Mouse (Mus musculus) lung, adult 18-20 months (tissue): ENCODE data around the gene Hmga1b.
"Not testable (repeated sequence)": the region's sequence is repeated elsewhere in the genome, so short reads cannot be mapped to it uniquely, and the experiment has no call there.

Source experiments
- DNase-seq, 2 experiments: peaks; one replicate each; pipeline ENCODE4 v3.0.0; 2022; ENCODE audit warnings: mixed read lengths in 2 of 2

Gene Hmga1b

GRCm38 (mm10) chr11:120731858-120732680 lies 30.5 kb upstream of the Hmga1b start, which contains the start of gene Cbr2:
Cbr2 (minus strand) TSS chr11:120732114.
- DNase-seq, result peak; percentile 77 to 86

GRCm38 (mm10) chr11:120733521-120733920 lies 29.1 kb upstream of the Hmga1b start:
- DNase-seq, result peak; percentile 87 to 90

- peak in 1 of 2 experiments; percentile 7 for DNase-seq
These were observed 26.2 kb upstream of the Hmga1b start for GRCm38 (mm10) chr11:120736424-120736823.

- DNase-seq, result no peak
These were observed 21.6 kb upstream of the Hmga1b start for GRCm38 (mm10) chr11:120740981-120741380.

GRCm38 (mm10) chr11:120744121-120744701 lies 18.4 kb upstream of the Hmga1b start:
- peak; percentile 89 to 93 for DNase-seq

GRCm38 (mm10) chr11:120747974-120748373 lies 14.6 kb upstream of the Hmga1b start:
- peak; percentile 51 to 74 for DNase-seq

GRCm38 (mm10) chr11:120749430-120749829 lies 13.2 kb upstream of the Hmga1b start:
- DNase-seq, result peak; percentile 60 to 71

GRCm38 (mm10) chr11:120751606-120752005 lies 11.0 kb upstream of the Hmga1b start:
- no peak for DNase-seq

GRCm38 (mm10) chr11:120760236-120760635 lies 2.4 kb upstream of the Hmga1b start:
- no peak for DNase-seq

- no peak for DNase-seq
These were observed 553 bp upstream of the Hmga1b start for GRCm38 (mm10) chr11:120761811-120762671.

GRCm38 (mm10) chr11:120763121-120763999 lies 766 bp downstream of the Hmga1b start:
- DNase-seq, result not testable (repeated sequence)

- not testable (repeated sequence) for DNase-seq
These were observed 4.4 kb downstream of the Hmga1b start for GRCm38 (mm10) chr11:120767023-120767422.

GRCm38 (mm10) chr11:120768206-120768605 lies 5.6 kb downstream of the Hmga1b start:
- DNase-seq, result peak in 1 of 2 experiments; percentile 56

GRCm38 (mm10) chr11:120772749-120773148 lies 10.2 kb downstream of the Hmga1b start:
- no peak for DNase-seq

- no peak for DNase-seq
These were observed 11.0 kb downstream of the Hmga1b start for GRCm38 (mm10) chr11:120773463-120774190.

GRCm38 (mm10) chr11:120775774-120776469 lies 13.3 kb downstream of the Hmga1b start:
- DNase-seq, result peak; percentile 90 to 95

GRCm38 (mm10) chr11:120777123-120777522 lies 14.5 kb downstream of the Hmga1b start:
- DNase-seq, result no peak

GRCm38 (mm10) chr11:120779876-120780275 lies 17.3 kb downstream of the Hmga1b start:
- no peak for DNase-seq

- DNase-seq, result not testable (repeated sequence)
These were observed 18.8 kb downstream of the Hmga1b start for GRCm38 (mm10) chr11:120781361-120781760.

- DNase-seq, result no peak
These were observed 21.0 kb downstream of the Hmga1b start for GRCm38 (mm10) chr11:120783426-120784063.
